Mouse (Mus musculus) E14TG2a.4 (cell line): ENCODE measurements around the gene Anp32b.

ENCODE experiments used
- CTCF ChIP-seq: conservative IDR thresholded peaks from 2 replicates; pipeline ENCODE4 v1.5.1; 2014; ENCODE audit warnings: low read length
- NANOG ChIP-seq: IDR thresholded peaks from 2 replicates; pipeline ENCODE4 v1.6.1; 2014; ENCODE audit warnings: borderline replicate concordance, low read length, mixed read lengths
- POU5F1 ChIP-seq: IDR thresholded peaks from 2 replicates; pipeline ENCODE4 v1.6.1; 2014; ENCODE audit warnings: low read length, borderline replicate concordance

DNA sequence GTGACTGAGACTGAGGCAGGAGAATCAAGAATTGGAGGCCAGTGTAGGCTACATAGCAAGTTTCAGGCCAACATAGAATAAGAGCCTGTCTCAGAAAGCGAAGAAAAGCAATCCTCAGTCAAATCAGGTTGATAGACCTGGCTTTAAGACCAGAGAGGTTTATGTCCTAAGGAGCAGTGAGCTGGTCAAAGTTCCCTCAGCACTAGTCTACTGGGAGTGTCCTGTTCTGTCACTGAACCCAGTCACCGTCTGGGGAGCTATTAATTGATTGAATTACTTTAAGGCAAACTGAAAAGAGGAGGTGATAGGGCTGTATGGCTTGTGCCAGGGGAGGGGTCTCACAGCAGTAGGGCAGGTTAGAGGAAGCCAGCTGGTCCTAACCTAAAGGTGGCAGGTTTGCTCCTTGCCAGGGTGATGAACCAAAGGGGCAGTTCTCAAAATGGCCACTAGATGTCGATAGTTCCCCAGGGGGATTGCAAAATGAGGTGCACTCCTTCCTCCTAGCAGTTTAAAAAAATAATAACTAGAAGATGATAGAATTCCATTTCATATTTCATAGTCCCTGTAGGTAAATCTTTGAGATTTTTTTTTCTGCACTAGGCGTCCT is 46.7 kb downstream of the Anp32b start:
- TF ChIP-seq CTCF (peak; percentile 100), POU5F1 (no peak), NANOG (no peak)
